Mouse (Mus musculus): ENCODE measurements around the gene Nphp1. TPM values are rescaled to one million over a fixed set of nuclear protein-coding genes. Genes with fewer than 3 reads are reported as not detected.

The Nphp1 gene
- total RNA-seq, 2 experiments from 2014 or later: 13.9 to 17.6 TPM

GRCm38 (mm10) chr2:127705267-127705666 is 83.4 kb downstream of the Nphp1 start:
- DNase-seq (ENCODE audit: low spot score in 2 of 2): no peak

Other genes with a start within 250 kb of the Nphp1 start
- under 1 TPM; 0.49 to 0.53 TPM for gene Prom2, start 247.4 kb downstream of the Nphp1 start, total RNA-seq (2021)
- 1 to 10 TPM; 7.2 to 7.7 TPM for gene Zfp661, start 201.8 kb downstream of the Nphp1 start, total RNA-seq (2021)
- gene Mrps5, start 201.7 kb downstream of the Nphp1 start, total RNA-seq (2021): 10 to 100 TPM; 83.1 to 91.3 TPM
- gene Mal, start 132.2 kb downstream of the Nphp1 start, total RNA-seq (2021): 10 to 100 TPM; 33.9 to 52.2 TPM
- gene Mall, start 59.0 kb downstream of the Nphp1 start, total RNA-seq (2021): 1 to 10 TPM in 1 of 2 experiments, under 1 TPM in 1; 0.87 to 1.5 TPM
- gene Mtln, start 3.6 kb upstream of the Nphp1 start, total RNA-seq (2021): 10 to 100 TPM; 50.3 to 53.5 TPM
- gene Bub1, start 43.0 kb upstream of the Nphp1 start, total RNA-seq (2021): not detected
- not detected for gene Acoxl, start 50.0 kb upstream of the Nphp1 start, total RNA-seq (2021)